Mouse (Mus musculus) kidney, postnatal 0 days (tissue): ENCODE measurements at regions not wholly inside any gene's neighbourhood (a gene's known extent, or its start where the extent isn't known, plus 50 kb on each side); places are given as distances from the start of the nearest gene placed in this dataset.

Experiments used
- ATAC-seq: fragments of 200-750 bp; cut with Nextera tagmentation; replicated peaks from 2 replicates; pipeline ENCODE4 v1.8.0; 2017; ENCODE audit warnings: low read depth, moderate number of reproducible peaks, moderate TSS enrichment, moderate library complexity; ENCODE audit not compliant: low FRiP score
- DNase-seq: peaks from one replicate; pipeline ENCODE4 v3.0.0-alpha.2; 2016; ENCODE audit warnings: low spot score
- H3K27ac ChIP-seq: fragments of 300-500 bp; sonication (generic); 2 replicates; pipeline ENCODE4 v1.5.1; 2014; ENCODE audit warnings: mild to moderate bottlenecking
- H3K27me3 ChIP-seq: fragments of 300-500 bp; sonication (generic); 2 replicates; pipeline ENCODE4 v1.6.1; 2014; ENCODE audit warnings: low read length, mixed read lengths; ENCODE audit not compliant: insufficient read depth
- H3K36me3 ChIP-seq: fragments of 300-500 bp; sonication (generic); 2 replicates; pipeline ENCODE4 v1.6.1; 2014; ENCODE audit warnings: low read length, mixed read lengths; ENCODE audit not compliant: insufficient read depth
- H3K4me1 ChIP-seq: fragments of 300-500 bp; sonication (generic); replicated peaks from 2 replicates; pipeline ENCODE4 v1.6.1; 2014; ENCODE audit warnings: antibody characterized with exemption, low read length, mixed read lengths; ENCODE audit not compliant: insufficient read depth
- H3K4me2 ChIP-seq: fragments of 300-500 bp; sonication (generic); 2 replicates; pipeline ENCODE4 v1.6.1; 2014; ENCODE audit warnings: mild to moderate bottlenecking, low read length, moderate library complexity, mixed read lengths
- H3K4me3 ChIP-seq: fragments of 300-500 bp; sonication (generic); replicated peaks from 2 replicates; pipeline ENCODE4 v1.5.1; 2014; ENCODE audit warnings: low read depth, low read length
- H3K9ac ChIP-seq: fragments of 300-500 bp; sonication (generic); 2 replicates; pipeline ENCODE4 v1.6.1; 2014; ENCODE audit warnings: low read depth, low read length
- H3K9me3 ChIP-seq: fragments of 300-500 bp; sonication (generic); replicated peaks from 2 replicates; pipeline ENCODE4 v1.6.1; 2016; ENCODE audit warnings: low read length, inconsistent platforms, mixed read lengths
- CTCF ChIP-seq: IDR thresholded peaks from 2 replicates; pipeline ENCODE4 v1.5.1; 2016; ENCODE audit warnings: antibody characterized with exemption, low read depth, mild to moderate bottlenecking, moderate library complexity
- WGBS: fragments of 180-500 bp; shearing (Covaris S2); extraction: QIAGEN DNeasy Blood & Tissue Kit; methylation state at CpG from one replicate; pipeline ENCODE4 v1.1.7; 2014; 5-methylcytosine and 5-hydroxymethylcytosine counted together

DNA sequence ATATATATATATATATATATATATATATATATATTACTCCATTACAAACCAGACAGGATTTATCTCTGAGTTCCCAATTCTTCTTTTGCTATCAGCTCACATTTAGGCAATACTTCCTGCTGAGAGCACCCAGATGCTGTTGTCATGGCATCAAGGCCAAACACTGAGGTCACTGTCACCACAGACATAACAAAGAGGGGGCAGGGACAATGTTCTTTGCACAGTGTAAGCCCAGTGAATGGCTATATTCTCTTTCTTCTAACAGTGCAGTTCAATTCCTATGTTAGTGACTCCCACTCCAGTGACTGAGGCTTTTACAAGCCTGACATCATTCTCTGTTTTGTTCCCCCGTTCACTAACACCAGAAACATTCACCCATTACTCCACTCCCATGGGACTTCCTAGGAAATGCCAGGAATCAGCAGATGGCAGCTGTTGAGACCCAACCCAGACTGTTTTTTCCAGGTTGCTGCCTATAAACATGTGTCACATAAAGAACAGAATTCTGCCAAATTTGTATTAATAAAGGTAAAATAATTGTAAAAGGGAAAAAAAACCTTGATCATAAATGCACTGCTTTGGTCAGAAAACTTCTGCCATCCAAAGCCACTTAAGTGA is 289.5 kb downstream of the Slc22a22 start:
- TF ChIP-seq CTCF = no peak
- Histone ChIP-seq H3K36me3 (no peaks in the 10 kb centered on the region), H3K4me3 (no peak overlapping the region), H3K27ac (no peak overlapping the region), H3K9ac (no peak overlapping the region), H3K9me3 (no peaks in the 10 kb centered on the region), H3K27me3 (no peaks in the 10 kb centered on the region), H3K4me1 (no peaks in the 10 kb centered on the region), H3K4me2 (no peak overlapping the region)
- no peak for ATAC-seq
- 34% methylated on average over 1 of the region's 1 CpGs for WGBS
- no peak for DNase-seq

DNA sequence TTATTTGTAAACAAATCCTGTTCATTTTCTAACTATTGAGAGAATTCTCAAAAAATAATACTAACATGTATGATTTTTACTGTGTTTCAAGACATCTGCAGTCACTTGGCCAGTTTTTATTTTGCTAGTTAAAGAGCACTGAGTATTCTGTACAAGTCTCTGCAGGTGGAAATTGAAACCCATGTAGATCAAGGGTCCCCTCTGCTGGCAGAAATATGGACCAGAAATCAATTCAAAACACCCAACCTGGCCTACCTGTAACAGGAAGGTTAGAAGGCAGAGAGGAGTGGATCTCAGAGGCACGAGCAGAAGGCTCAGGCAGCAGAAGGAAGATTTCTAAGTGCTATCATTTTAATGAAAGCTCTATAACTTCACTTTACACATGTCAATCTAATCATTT is 298.3 kb downstream of the Slc22a22 start:
- no peak overlapping the region for H3K4me3 ChIP-seq
- H3K4me1 ChIP-seq = no peaks in the 10 kb centered on the region
- no peaks in the 10 kb centered on the region for H3K36me3 ChIP-seq
- DNase-seq (no peak), ATAC-seq (no peak)
- no peak overlapping the region for H3K4me2 ChIP-seq
- WGBS = 48% methylated on average over 1 of the region's 1 CpGs
- no peak overlapping the region for H3K27ac ChIP-seq
- H3K9me3 ChIP-seq = no peaks in the 10 kb centered on the region
- H3K27me3 ChIP-seq = no peaks in the 10 kb centered on the region
- no peak overlapping the region for H3K9ac ChIP-seq
- peak; percentile 50; the same call in 1 of the 2 replicates for TF ChIP-seq CTCF

DNA sequence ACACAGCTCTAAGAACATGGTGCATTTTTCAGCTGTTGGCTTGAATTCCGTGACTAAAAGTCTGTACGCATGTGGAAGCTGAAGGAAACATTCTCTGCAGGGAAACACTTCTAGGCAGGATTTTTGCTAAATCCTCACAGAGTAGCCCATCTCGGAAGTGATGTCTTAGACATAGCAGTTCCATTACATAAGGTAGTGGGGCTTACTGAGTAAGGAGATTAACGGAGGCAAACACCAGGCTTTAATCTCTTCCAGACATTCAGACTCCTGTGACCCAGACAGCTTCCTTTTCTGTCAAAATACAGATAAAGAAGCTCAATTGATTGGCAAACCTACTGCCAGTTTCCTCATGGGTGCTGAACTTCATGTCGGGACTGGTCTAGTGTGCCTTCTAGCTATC is 304.7 kb downstream of the Slc22a22 start:
- TF ChIP-seq CTCF = no peak
- DNase-seq = no peak
- 62% methylated on average over 5 of the region's 5 CpGs for WGBS

DNA sequence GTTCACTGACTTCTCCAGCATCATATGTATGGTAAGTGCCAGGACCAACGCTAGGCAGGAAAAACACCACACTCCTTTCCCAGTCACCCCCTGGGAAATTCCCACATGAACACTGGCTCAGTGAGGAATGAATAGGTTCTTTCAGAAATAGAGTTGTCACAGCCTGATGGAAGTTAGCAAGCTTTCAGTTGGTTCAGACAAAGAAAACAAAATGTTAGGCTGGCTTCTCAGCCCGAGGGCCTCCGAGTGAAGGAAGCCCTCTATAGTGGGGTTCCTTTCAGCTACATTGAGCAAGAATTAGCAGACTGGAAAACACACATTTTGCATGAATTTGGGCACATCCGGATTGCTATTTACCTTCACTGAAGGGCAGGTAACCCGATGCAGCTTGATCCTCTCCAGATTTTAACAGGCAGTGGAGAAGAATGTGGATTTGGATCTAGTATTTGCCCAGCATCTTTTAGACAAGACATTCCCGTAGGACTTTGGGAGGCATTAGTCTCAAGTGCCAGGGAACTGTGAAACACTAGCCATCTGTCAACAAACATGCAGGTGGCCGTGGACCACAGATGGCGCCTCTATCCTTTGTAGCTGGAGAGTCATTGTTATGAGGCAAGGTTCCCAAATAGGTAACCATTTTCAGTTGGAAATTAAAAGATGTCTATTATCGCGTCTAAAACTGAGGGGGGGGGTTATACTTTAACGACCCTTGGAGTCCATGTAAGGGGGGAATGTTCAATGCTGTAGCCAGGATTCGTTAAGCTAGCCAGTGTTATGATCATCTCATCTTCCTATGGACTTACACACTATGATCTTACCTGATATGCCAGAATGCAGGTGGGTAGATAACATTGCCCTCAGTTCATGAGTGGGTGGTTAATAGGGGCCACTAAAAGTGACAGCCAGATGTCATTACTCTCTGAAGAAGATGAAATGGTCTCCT is 314.8 kb downstream of the Slc22a22 start:
- DNase-seq (peak; percentile 19), ATAC-seq (no peak)
- TF ChIP-seq CTCF = no peak
- Histone ChIP-seq H3K4me1 (no peaks in the 10 kb centered on the region), H3K27me3 (no peaks in the 10 kb centered on the region), H3K36me3 (no peaks in the 10 kb centered on the region), H3K9ac (no peak overlapping the region), H3K4me3 (no peak overlapping the region), H3K9me3 (no peaks in the 10 kb centered on the region), H3K27ac (no peak overlapping the region), H3K4me2 (no peak overlapping the region)
- WGBS = 45% methylated on average over 12 of the region's 12 CpGs

More for the DNA sequence above, 304.7 kb downstream of the Slc22a22 start:
- Histone ChIP-seq H3K27ac (no peak overlapping the region), H3K36me3 (no peaks in the 10 kb centered on the region), H3K4me2 (no peak overlapping the region), H3K9me3 (no peaks in the 10 kb centered on the region), H3K27me3 (no peaks in the 10 kb centered on the region), H3K4me1 (no peaks in the 10 kb centered on the region), H3K9ac (no peak overlapping the region), H3K4me3 (no peak overlapping the region)
- ATAC-seq = no peak

DNA sequence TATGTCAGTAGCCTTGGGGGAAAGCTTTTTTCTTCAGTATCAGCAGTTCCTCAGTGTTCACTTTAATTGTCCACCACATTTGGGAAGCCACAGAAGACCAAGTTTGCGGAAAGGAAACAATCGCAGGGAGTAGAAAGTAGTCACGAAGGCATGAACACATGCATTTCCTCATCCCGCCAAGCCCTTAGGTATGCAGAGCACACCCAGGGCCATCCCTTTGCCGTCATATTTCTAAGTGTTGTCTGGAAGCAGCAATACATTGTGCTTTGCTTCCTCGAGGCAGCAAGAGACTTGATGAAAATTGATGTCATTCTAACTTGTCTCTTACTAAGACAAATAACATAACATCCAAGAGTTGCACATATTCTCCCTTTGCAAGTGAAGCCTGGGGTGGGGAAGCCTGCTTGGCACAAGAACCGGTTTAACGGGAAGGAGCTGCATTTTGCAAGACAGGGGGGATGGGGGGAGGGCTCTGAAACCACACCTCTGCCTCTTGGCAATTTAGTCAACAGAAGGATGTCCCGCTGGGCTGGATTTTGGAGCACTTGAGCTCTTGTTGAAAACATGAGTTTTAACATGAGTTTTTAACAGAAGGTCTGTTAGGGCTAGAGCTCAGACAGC is 337.2 kb downstream of the Slc22a22 start:
- 0 out of 2 replicates have a peak, but pooled peaks cover 3% of the 10 kb centered on the region for H3K4me1 ChIP-seq
- H3K9me3 ChIP-seq = no peaks in the 10 kb centered on the region
- H3K4me3 ChIP-seq = no peak overlapping the region
- ATAC-seq (no peak), DNase-seq (no peak)
- H3K36me3 ChIP-seq = no peaks in the 10 kb centered on the region
- no peaks in the 10 kb centered on the region for H3K27me3 ChIP-seq
- H3K4me2 ChIP-seq = no peak overlapping the region
- no peak overlapping the region for H3K9ac ChIP-seq
- TF ChIP-seq CTCF = no peak
- H3K27ac ChIP-seq = no peak overlapping the region
- WGBS = 37% methylated on average over 9 of the region's 9 CpGs

DNA sequence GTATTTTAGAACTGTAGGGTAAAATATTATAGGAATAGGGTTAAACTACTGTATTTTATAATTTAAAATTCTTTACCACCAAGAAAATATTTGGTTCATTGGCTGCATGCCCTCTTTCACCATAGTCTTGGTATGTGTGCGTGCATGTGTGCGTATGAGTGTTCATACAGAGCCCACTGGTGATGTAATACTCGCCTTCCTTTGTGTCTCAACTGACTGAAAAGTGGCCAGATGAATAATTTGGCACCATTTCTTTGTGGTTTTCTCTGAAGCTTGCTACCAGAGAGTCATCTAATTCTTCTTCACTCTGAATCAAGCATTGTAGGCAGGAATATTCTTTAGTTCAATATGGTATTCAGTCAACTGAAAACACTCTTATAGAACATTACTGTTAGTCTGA is 372.7 kb downstream of the Slc22a22 start:
- WGBS = 83% methylated on average over 3 of the region's 3 CpGs
- no peak for TF ChIP-seq CTCF
- H3K9ac ChIP-seq = no peak overlapping the region
- no peak for DNase-seq
- no peaks in the 10 kb centered on the region for H3K4me1 ChIP-seq
- no peaks in the 10 kb centered on the region for H3K36me3 ChIP-seq
- no peaks in the 10 kb centered on the region for H3K9me3 ChIP-seq
- no peak overlapping the region for H3K4me2 ChIP-seq
- no peak overlapping the region for H3K4me3 ChIP-seq
- H3K27ac ChIP-seq = no peak overlapping the region
- no peaks in the 10 kb centered on the region for H3K27me3 ChIP-seq
- ATAC-seq = no peak
